Mouse (Mus musculus) ovary, postnatal 10 days (tissue): ENCODE measurements around the gene Blm.

Source experiments
- DNase-seq: peaks from one replicate; pipeline ENCODE4 v3.0.0; 2022; ENCODE audit warnings: low spot score

Gene Blm

DNA sequence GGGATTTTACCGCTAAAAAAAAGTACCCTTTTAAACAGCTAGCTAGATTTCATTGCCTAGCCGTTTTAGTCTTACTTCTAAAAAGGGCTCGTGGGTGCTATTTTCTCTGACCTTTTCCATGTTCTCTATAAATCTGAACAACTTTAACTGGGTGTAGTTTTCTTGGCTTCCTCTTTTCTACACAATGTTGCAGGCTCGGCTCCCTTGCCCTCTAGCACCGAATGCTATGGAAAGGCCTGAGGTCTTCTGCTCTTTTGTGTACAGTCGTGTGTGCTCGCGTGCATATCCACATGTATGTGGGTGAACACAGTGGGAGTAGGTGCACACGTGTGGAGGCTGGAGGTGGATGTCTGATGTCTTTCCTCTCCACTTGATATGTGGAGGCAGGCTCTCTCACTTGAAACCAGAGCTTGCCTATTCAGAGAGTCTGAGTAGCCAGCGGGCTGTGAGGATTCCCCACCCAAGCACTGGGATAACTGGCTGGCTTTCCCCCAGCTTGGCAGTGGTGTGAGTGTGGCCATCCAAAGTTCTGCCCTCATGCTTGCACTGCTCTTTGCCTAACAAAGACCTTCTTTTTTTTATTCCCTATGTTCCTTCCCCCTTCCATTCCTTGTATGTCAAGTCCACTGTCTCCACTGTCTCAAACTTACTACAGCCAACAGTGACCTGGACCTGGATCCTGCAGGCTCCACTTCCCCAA, 95.0 kb downstream of the Blm start:
- no peak for DNase-seq

DNA sequence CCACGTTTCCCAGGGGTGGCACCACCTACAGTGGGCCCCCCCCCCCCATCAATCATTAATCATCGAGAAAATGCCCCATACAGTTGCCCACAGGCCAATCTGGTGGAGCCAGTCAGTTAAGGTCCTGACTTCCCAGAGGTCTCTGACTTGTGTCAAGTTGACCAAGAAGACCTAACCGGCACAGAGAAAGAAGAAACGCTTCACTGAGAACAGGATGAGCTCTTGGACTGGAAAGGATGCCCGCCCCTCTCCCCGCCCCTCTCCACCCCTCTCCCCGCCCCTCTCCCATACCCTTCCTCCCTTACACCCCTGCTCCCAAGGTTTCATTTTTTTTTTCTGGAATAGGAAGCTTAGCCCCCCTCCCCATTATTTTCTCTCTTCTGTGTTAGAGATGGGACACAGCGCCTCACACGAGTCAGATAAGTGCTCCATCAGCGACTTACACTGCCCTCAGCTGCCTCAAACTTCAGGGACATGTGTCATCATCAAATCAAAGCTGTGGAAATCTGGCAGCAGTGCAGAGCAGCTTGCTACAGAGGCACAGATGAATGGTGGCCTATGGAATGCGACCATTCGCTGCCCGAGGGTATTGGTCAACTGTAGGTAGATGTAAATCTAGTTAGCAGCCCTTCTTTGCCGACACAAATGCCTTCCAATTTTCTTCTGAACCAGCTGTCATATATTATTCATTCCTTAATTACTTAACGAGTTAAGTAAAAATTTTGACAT, 95.7 kb downstream of the Blm start:
- no peak for DNase-seq

DNA sequence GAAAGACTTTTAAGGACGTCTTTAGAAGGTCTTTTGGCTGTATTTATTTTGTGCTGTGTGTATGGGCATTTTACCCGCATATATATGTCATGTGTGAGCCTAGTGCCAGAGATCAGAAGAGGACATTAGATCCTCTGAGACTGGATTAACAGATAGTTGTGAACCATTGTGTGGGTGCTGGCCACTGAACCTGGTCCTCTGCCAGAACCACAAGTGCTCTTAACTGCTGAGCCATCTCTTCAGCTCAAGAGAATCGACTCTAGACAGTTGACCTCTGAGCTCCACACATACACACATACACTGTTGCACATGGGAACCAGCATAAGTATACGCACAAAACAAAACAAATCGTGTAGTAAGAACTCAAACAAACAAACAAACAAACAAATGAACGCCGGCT, 98.3 kb downstream of the Blm start:
- DNase-seq = no peak

DNA sequence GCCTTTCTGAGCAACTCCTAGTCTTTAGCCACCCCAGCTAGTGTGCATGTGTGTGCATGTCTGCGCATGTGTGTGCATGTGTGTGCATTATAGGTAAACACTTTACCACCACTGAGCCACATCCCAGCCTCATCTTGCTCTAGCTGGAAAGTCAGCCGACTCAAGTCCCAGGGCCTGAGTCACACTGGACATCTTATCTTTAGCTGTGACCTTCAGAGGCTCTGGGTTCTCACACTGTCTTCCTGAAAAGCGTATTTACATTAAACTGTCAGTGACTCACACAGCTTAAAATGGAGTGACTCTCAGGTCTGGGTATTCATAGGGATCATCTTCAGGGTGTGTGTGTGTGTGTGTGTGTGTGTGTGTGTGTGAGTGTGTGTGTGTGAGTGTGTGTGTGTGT, 99.3 kb downstream of the Blm start:
- DNase-seq = no peak

DNA sequence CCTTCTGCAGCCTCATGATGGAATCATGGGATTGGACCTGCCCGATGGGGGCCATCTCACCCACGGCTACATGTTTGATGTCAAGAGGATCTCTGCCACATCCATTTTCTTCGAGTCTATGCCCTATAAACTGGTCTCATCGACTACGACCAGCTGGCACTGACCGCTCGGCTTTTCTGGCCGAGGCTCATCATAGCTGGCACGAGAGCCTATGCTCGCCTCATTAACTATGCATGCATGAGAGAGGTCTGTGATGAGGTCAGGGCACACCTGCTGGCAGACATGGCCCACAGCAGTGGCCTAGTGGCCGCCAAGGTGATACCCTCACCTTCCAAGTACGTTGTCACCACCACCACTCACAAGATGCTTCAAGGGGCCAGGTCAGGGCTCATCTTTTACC, 105.3 kb downstream of the Blm start:
- DNase-seq = no peak

DNA sequence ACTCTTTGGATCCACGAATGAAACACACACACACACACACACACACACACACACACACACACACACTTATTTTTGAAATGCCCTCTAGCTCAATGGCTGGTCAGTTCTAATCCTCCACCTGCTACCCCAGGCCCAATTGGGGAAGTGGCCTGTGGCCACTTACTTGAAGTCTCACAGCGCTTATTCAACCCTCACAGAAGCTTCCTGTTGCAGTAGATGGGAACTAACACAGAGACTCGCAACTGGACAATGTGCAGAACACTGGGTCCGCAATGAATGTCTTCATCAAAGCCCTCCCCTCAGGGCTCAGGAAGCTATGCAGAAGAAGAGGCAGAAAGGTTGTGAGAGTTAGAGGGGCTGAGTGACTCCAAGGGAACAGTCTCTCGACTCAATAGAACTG, 107.2 kb downstream of the Blm start:
- DNase-seq = no peak

DNA sequence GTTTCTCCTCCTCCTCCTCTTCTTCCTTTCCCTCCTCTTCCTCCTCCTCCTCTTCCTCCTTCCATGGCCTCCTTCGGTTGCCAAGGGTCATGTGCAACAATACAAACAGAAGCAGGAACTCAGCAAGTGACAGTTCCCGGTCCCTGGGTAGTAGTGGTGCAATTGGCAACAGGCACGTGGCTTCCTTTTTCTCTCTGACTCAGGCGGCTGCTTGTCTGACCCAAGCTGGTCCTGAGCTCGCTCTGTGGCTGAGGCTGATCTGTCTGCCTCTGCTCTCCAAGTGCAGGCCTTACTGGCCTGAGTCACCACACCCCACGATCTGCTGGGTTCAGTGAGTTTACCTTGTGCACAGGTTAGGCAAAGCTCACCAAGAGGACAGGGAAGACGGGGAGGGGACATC, 108.6 kb downstream of the Blm start:
- no peak for DNase-seq

DNA sequence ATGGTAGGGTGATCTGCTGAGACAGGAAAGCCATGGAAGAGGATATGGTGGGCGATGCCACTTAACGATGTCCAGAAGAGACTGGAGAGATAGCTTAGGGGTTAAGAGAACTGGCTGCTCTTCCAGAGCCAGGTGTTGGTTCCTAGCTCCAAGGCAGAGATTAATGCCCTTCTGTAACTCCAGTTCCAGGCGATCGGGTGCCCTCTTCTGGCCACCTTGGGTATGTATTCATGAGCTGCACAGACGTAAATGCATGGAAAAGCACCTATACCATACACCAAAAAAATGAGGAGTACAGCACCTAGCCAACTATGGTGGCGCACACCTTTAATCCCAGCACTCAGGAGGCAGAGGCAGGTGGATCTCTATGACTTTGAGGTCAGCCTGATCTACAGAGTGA, 110.2 kb downstream of the Blm start:
- DNase-seq = no peak

DNA sequence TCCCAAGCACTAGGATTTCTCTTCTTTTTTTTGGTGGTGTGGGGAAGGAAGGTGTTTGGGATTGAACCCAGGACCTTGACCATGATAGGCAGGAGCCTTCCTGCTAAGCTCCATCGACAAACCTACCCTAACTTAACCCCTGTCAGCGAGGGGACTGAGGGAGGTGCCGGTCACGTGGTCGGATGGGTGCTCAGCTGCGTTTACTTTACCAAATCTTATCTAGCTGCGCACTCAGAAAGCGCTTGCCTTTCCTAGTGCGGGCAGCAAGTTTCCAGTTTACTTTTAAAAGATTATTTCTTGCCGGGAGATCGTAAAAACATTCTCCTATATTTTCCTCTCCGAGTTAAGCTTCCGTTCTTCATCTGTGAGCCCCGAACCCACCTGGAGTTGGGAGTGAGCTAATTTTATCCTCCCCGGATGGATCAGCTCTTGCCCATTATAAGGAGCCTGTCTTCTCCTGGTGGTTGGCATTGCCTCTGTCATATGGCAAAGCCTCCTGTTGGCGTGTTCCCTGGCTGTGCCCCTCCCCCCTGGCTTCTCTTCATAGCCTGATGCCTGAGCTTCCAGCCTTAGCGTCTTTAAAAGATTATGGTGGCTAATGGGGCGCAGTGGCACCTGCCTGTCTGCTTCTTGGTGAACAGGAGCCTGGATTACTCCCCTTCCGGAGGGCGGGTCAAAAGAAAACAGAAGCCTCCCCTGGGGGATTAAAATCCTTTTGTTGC, 112.0 kb downstream of the Blm start:
- no peak for DNase-seq

DNA sequence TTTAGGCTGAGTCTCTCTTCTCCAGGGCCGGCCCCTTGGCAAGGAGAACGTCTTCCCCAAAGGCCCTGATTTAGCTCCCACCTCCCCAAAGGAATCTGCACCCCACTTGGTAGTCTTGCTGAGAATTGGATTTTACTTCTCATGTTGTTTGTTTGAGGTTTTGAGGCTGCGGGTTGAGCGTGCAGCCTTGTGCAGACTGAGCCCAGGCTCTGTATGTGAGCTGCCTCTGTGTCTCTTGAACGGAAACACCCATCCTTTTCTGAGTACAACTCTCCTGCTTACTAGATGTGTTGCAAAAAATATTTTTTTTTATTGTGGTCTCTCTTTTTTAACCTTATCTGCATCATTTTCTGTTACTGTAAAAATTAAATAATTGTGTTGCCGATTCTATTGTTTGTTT, 113.3 kb downstream of the Blm start:
- DNase-seq = no peak

DNA sequence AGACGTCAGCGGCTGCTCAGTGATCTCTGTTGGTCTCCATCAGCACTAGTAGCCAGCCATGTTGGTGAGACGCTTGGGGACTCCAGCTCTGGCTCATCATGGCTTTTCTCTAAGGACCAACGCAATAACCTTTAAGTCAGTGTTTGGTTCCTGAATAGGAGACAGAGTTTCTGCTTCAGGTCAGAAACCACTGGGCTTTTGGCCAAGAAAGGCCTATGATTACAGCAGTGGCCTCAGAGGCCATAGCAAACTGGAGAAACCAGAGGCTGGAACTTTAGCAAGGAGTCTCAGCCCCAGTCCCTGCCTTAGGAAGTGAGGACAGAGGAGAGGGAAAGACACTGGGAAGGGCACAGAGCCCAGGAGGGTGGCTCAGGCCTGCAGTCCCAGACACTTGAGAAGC, 114.3 kb downstream of the Blm start:
- DNase-seq = no peak

DNA sequence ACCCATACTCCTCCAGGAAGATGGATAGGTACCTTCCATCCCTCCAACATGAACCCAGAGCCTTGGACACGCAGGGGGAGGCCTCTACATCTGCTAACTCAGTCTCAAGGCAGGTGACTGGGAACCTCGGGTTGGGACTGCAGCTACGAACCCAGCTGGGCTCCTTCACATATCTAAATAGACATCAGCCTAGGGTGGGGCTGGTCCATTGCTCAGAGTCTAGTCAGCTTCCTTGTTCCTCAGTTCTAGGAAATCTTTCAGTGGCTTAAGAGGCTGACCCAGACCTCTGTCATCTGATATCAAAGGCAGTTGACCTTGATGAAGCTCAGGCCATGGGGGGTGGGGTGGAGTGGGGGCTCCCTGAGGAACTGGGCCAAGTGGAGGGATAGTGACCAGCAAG, 115.6 kb downstream of the Blm start:
- no peak for DNase-seq

DNA sequence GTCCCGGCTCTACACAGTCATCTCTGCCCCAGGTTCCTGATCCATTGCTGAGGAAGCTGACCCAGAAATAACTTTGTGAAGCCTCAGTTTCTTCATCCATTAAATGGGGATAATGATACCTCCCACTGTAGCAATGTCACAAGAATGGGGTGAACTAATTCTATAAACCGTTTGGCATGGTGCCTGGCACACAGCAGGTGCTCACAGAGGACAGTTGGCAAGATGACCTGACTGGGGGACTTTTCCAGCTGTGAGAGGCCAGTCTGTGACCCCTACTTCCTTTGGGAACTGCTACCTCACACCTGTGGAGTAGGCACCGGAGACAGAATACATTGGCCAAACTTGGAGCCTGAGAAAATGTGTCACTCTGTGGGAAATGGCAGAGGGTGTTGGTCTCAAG, 116.9 kb downstream of the Blm start:
- no peak for DNase-seq

DNA sequence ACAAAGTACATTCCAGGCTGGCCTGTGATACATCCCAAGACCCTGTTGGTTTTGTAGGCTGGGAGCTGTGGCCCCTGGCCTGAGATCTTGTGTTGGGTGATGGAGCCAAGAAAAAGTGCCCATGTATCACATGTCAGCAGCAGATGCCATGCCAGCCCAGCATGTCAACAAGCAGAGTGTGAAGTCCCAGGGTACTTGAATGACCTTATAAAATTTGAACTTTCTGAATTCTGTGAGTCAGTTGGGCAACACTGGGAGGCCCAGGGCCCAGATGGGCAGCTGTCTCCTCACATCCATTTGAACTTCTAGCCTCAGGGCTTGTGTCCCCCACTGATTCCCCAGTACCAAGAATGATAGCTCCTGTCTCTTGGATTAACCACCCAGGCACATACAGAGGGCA, 117.3 kb downstream of the Blm start:
- no peak for DNase-seq

DNA sequence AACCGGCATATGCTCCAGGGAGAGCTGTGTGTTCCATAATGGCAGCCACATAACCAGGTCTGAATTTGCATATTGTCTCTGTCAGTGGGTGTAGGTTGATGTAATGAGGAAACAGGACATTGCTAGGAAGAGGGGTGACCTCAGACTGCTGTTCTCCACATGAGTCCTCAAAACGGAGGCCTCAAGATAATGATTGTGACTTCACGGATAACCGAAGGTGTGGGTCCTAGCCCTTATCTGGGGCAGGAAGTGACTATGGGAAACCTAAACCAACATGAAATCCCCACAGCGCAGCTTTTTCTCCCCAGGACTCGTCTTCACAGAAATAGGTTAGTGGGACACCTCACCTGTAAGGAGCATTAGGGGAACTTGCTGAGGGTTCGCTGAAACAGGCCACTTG, 118.0 kb downstream of the Blm start:
- DNase-seq = no peak

DNA sequence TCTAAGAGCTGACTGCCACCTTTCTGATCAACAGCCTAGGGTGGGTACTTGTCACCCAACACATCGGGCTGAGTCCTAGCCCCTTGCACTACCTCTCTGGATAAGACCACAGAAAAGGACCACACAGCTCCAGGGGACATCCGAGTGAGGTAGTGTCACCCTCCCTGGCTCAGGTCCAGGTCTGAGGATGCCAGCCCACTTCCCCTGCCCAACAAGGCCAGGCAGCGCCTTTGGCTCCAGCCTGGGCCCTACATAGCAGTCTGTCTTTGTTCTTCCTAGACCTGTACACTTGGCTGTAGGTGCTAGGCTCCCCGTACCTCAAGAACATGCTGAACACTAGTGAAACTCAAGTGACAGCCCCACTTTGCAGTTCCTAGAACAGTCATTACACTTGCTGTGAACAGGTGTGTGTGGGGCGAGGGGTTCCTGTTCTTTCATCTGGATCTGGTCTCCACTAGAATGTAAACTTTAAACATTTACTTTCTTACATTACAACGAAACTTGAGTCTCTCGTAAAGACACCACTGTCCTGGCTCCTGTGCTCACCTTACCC, 120.5 kb downstream of the Blm start:
- no peak for DNase-seq

DNA sequence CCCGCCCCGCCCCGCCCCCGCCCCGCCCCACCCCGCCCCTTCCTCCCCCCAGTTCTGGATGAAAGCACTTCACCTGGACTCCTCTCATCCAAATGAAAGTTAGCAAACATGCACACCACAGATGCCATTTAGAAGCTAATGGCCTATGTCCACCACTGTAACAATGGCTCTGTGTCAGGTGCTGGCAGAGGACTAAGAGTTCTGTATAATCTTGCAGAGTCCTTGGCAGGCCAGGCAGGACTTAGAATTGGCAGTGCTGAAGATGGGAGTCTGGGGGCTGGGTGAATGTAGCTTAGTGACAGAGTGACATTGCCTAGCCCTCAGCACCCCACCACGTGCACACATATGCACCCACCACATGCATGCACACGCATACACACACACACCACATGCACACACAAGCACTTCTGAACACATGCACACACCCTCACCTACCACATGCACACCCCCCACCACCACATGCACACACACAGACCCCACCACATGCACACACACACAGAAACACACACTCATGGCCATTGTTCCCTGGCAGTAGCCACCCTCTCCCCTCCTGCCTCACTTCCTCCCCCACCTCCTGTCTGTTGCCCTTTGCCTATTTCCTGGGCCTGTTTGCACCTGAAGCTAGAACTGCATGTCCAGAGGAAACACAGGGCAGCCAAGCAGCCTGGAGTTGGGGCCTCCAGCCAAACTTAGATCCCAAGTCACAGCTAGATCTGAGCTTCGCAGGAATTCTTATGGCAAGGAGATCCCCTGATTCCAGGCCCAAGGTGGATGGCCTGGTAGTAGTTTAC, 121.2 kb downstream of the Blm start:
- DNase-seq = no peak

DNA sequence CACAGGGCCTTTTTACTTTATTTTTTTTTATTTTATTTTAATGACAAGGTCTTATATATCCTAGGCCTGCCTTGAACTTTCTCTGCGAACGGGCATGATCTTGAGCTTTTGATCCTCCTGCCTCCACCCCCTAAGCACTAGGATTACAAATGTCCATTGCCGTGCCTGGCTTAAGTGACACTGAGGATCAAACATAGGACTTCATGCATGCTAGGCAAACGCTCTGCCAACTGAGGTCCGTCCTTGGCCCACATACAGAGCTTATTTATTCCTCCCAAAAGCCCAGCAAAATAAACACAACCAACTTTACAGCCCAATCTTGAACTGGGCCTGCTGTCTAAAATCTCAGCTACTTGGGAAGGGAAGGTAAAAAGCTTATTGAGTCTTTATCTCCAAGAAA, 122.1 kb downstream of the Blm start:
- no peak for DNase-seq

DNA sequence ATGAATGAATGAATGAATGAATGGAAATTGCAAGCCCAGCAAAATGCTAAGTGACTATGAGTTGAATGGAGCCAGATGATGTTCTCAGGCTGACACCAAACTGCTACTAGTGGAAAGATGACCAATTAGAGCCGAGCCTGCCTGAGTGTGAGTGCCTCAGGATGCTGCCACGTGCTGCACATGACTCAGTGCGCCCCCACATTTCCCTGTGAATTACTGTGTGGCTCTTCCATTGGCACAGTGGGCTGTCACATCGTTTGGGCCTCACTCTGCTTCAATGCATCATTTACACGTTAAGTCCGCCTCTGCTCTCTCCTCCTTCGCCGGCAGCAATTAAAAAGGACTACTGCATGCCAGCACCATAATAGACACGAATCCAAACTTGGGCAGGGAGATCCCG, 122.6 kb downstream of the Blm start:
- no peak for DNase-seq

DNA sequence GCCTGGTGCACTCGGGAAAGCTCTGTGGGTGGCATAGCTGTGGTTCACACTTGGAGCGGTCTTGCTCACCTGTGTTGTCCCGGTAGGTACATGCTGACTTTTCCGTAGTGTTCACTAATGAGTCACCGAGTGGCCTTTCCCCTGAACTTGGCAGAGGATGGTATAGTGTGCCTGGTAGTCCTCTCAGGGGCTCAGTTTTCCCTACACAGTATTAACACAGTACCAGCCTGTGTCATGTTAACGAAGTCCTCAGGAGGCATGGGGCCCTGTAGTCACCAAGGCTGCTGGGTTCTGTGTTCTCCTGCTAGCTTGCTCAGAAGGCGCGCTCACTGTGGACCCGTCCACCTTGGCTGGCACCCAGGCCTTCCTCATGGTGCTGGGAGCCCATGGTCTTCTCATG, 124.5 kb downstream of the Blm start:
- no peak for DNase-seq

DNA sequence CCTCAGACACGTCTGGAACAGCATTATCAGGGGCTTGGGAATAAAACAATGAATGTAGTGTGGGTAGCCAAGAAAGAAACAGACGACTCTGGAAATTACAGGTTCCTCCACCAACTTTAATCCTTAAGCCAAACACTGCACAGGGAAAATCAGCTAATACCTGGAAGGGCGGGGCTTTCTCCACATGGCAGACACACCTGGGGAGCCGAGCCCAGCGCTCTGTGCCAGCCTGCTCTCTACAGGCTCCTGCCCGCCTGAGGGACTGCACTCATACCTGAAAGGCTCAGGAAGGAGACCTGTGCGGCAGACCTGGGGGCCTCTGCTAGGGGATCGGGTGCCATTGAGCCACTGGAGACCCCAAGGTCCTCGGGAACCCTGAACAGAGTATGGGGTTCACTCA, 127.2 kb downstream of the Blm start:
- no peak for DNase-seq

DNA sequence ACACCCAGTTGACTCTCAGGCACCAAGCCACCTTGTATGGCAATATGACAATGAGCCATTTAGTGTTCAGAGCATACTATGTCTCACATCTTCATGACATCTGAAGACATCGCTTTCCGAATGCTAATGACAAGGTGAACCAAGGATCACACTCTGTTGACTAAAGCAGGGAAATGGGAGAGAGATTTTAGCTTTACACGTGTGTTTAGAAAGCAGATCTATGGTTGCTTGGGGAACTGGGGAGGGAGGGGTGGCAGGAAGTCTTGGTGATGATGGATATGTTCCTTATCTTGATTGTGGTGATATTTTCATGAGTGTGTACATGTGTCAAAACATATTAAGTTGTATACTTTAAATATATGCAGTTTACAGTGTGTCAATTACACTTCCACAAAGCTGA, 128.7 kb downstream of the Blm start:
- DNase-seq = no peak
